Mouse (Mus musculus) lung, adult 2 months (tissue): Measurements from ENCODE around the gene Rnf114. TPM values are rescaled to one million over a fixed set of nuclear protein-coding genes. Genes with fewer than 3 reads are reported as not detected.

Experiments
- DNase-seq: peaks from one replicate; pipeline ENCODE4 v3.0.0; 2022
- H3K4me1 ChIP-seq: fragments of 200-500 bp; 2 replicates; pipeline ENCODE4 v1.6.1; 2011; ENCODE audit warnings: low read length; ENCODE audit not compliant: control insufficient read depth, insufficient read depth
- H3K4me3 ChIP-seq: fragments of 200-500 bp; replicated peaks from 2 replicates; pipeline ENCODE3; 2011; ENCODE audit warnings: low read depth, mild to moderate bottlenecking, control low read depth, low read length; ENCODE audit errors: extremely low read depth
- CTCF ChIP-seq: fragments of 200-500 bp; IDR thresholded peaks from 2 replicates; pipeline ENCODE4 v1.5.1; 2011; ENCODE audit warnings: mild to moderate bottlenecking, low read length, control low read depth; ENCODE audit not compliant: insufficient read depth
- POLR2A ChIP-seq: fragments of 200-500 bp; IDR thresholded peaks from 2 replicates; pipeline ENCODE4 v1.6.1; 2011; ENCODE audit warnings: low read depth, mild to moderate bottlenecking, control low read depth, low read length, borderline replicate concordance; ENCODE audit errors: extremely low read depth
- WGBS: fragments of 180-500 bp; shearing (Covaris S2); methylation state at CpG from one replicate; pipeline ENCODE4 v1.1.7; 2018; 5-methylcytosine and 5-hydroxymethylcytosine counted together
- polyA plus RNA-seq: library from polyadenylated mRNA; depleted of rRNA; stranded (reverse); fragments of >200 nt; gene quantifications from 2 replicates; pipeline ENCODE4 v1.2.3, GENCODE M21; 2012

Gene Rnf114
- polyA plus RNA-seq, 1 experiment: 122 TPM

GRCm38 (mm10) chr2:167544004-167544356 lies 51.5 kb downstream of the Rnf114 start:
- Histone ChIP-seq H3K4me1 (peaks cover 20% of the 10 kb centered on the region; the same call in 1 of the 2 replicates), H3K4me3 (no peak overlapping the region)
- WGBS: 12% methylated on average over 4 of the region's 4 CpGs
- TF ChIP-seq CTCF: no peak
- no peak for DNase-seq

- peaks cover 20% of the 10 kb centered on the region; the same call in 1 of the 2 replicates for H3K4me1 ChIP-seq
- 52% methylated on average over 5 of the region's 5 CpGs for WGBS
- no peak overlapping the region for H3K4me3 ChIP-seq
- no peak for DNase-seq
- TF ChIP-seq POLR2A (no peak), CTCF (no peak)
Measured at GRCm38 (mm10) chr2:167544456-167544855, 52.0 kb downstream of the Rnf114 start.

- Histone ChIP-seq H3K4me1 (peaks cover 20% of the 10 kb centered on the region; the same call in 1 of the 2 replicates), H3K4me3 (no peak overlapping the region)
- DNase-seq: no peak
- TF ChIP-seq POLR2A (no peak), CTCF (no peak)
- 72% methylated on average over 18 of the region's 18 CpGs for WGBS
Measured at GRCm38 (mm10) chr2:167546447-167547195, 54.2 kb downstream of the Rnf114 start.

- TF ChIP-seq CTCF (no peak), POLR2A (no peak)
- H3K4me3 ChIP-seq: no peak overlapping the region
- WGBS: 91% methylated on average over 8 of the region's 8 CpGs
Measured at GRCm38 (mm10) chr2:167547444-167547843, 55.0 kb downstream of the Rnf114 start.

GRCm38 (mm10) chr2:167548961-167549360 lies 56.5 kb downstream of the Rnf114 start:
- TF ChIP-seq POLR2A: no peak
- TF ChIP-seq CTCF: no peak
- whole genome bisulfite sequencing: 79% methylated on average over 7 of the region's 7 CpGs

More at GRCm38 (mm10) chr2:167547444-167547843, 55.0 kb downstream of the Rnf114 start:
- peaks cover 18% of the 10 kb centered on the region; the same call in 1 of the 2 replicates for H3K4me1 ChIP-seq
- DNase-seq: no peak

GRCm38 (mm10) chr2:167550341-167550854 lies 58.0 kb downstream of the Rnf114 start:
- WGBS: 58% methylated on average over 8 of the region's 8 CpGs
- Histone ChIP-seq H3K4me1 (no peaks in the 10 kb centered on the region), H3K4me3 (no peak overlapping the region)
- no peak for DNase-seq
- TF ChIP-seq CTCF (no peak), POLR2A (no peak)

More at GRCm38 (mm10) chr2:167548961-167549360, 56.5 kb downstream of the Rnf114 start:
- H3K4me3 ChIP-seq: no peak overlapping the region
- no peak for DNase-seq
- peaks cover 4% of the 10 kb centered on the region; the same call in 1 of the 2 replicates for H3K4me1 ChIP-seq

GRCm38 (mm10) chr2:167551342-167551920 lies 59.0 kb downstream of the Rnf114 start:
- H3K4me3 ChIP-seq: no peak overlapping the region
- WGBS: 72% methylated on average over 8 of the region's 8 CpGs
- DNase-seq: no peak
- no peak for TF ChIP-seq CTCF
- no peak for TF ChIP-seq POLR2A
- H3K4me1 ChIP-seq: no peaks in the 10 kb centered on the region

- WGBS: 71% methylated on average over 4 of the region's 4 CpGs
- no peak for DNase-seq
- Histone ChIP-seq H3K4me3 (no peak overlapping the region), H3K4me1 (no peaks in the 10 kb centered on the region)
- TF ChIP-seq POLR2A: no peak
- no peak for TF ChIP-seq CTCF
Measured at GRCm38 (mm10) chr2:167552292-167552691, 59.8 kb downstream of the Rnf114 start.

GRCm38 (mm10) chr2:167552927-167553402 lies 60.5 kb downstream of the Rnf114 start:
- no peak overlapping the region for H3K4me3 ChIP-seq
- WGBS: 47% methylated on average over 11 of the region's 11 CpGs
- no peaks in the 10 kb centered on the region for H3K4me1 ChIP-seq
- DNase-seq: no peak
- TF ChIP-seq CTCF: no peak
- TF ChIP-seq POLR2A: no peak
